22 mouse cellular contexts compared by ENCODE assay signal in the genomic region with DNA sequence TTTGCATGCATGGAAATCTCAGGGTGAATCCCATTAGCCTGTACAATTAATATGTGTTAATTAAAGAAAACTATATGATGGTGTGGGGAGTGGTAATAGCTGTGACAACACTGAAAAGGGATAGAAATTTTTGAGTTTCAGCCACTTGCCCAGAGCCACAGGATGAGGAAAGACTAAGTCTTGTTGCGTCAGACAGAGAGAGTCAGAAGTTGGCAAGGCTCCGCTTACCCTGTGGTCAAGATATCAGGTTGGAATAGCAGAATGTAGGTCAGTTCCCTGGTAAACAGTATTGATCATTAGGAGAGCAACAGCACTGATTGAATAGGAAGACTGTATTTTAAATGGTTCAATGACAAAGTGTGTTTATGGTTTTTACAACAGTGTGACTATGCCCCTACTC. TPM values are rescaled to one million over a fixed set of nuclear protein-coding genes. Genes with fewer than 3 reads are reported as not detected.
A peak's percentile ranks its signal among the peaks of the same experiment; 100 is the strongest.
DNase-seq lines count a peak whose midpoint lies in the region; ATAC-seq lines count a peak whose summit lies in the region.
"Had no signal": no experiment of that assay in that cellular context is flagged by ENCODE, and none has a peak within 500 bp of the region (broad histone marks: within the 10 kb centered on the region; RNA-seq: fewer than 3 reads in every experiment).

No protein-coding gene starts in this region.

- ATAC-seq in granulocyte monocyte progenitor cell, adult 5-6 weeks (replicated peaks; ENCODE audit: poor library complexity, severe bottlenecking), result peak; percentile 40; the same call in 1 of the 2 replicates
- ATAC-seq: forebrain, embryonic 15.5 days; inflammation-experienced regulatory T-cells, adult 6 months had no signal

- peak; percentile 33 for DNase-seq in adrenal gland, postnatal 10 days
- no peak for DNase-seq in adrenal gland, adult 8-10 months
- DNase-seq in 3T3-L1 (ENCODE audit: low read depth, low spot score) (peak; percentile 60), adipocyte (ENCODE audit: low spot score) (peak; percentile 81)
- no peak for DNase-seq in embryo, embryonic 9.5 days (ENCODE audit: extremely low spot score)
- DNase-seq in cerebellum, postnatal 14 days, result no peak
- no peak for DNase-seq in ovary, postnatal 36 days (ENCODE audit: low spot score)
- DNase-seq: cerebellum, adult 18-20 months; cerebellum, postnatal 10 days; gastrocnemius, postnatal 25 days; heart, postnatal 10 days; kidney, adult 11 months; kidney, postnatal 25 days; liver, embryonic 13.5 days; lung, embryonic 14.5 days; lung, postnatal 14 days; retina, postnatal 1 day; right cerebral cortex, postnatal 14 days had no signal

RNA-seq across cellular contexts. Expression of gene Abca8b, which starts 42.1 kb away (rescaled TPM):
- 10 to 100 TPM; 11.9 to 14.2 TPM for total RNA-seq in adrenal gland, postnatal 10 days (2021)
- total RNA-seq in adrenal gland, adult 8-10 months (2022), result 10 to 100 TPM in 2 of 4 experiments, 1 to 10 TPM in 2; 7.6 to 19.8 (median 11.6) TPM
- total RNA-seq in granulocyte monocyte progenitor cell, adult 5-6 weeks (2014; fragmentation: Nextera tagmentation), result 0.30 TPM in 1 of 2 replicates, not detected in the other
- total RNA-seq in granulocyte monocyte progenitor cell, adult 5-6 weeks (2017), result 0.15 and 0.22 TPM in 2 replicates
- total RNA-seq: hematopoietic stem cell, adult 5-6 weeks had no signal

RNA-seq across cellular contexts. Expression of gene Abca8a, which starts 58.0 kb away (rescaled TPM):
- total RNA-seq in adrenal gland, postnatal 10 days (2021), result 10 to 100 TPM; 40.4 to 43.0 TPM
- total RNA-seq in adrenal gland, adult 8-10 months (2022), result 10 to 100 TPM; 38.8 to 88.2 (median 58.5) TPM
- not detected in 2 replicates for total RNA-seq in granulocyte monocyte progenitor cell, adult 5-6 weeks (2014; fragmentation: Nextera tagmentation)
- total RNA-seq in granulocyte monocyte progenitor cell, adult 5-6 weeks (2017), result not detected in 2 replicates
- total RNA-seq: hematopoietic stem cell, adult 5-6 weeks had no signal

Comparison
In these comparisons a context has a peak if more than half of its experiments do, and no peak if none do; other contexts are left out.
1. DNase-seq: peak in adrenal gland, postnatal 10 days (single experiment), 3T3-L1 (single experiment) and adipocyte (single experiment); none in adrenal gland, adult 8-10 months (single experiment), embryo, embryonic 9.5 days (single experiment), cerebellum, postnatal 14 days (0 of 2) and ovary, postnatal 36 days (single experiment).
2. RNA of gene Abca8b, which starts 42.1 kb away (total RNA-seq): 7.6 to 19.8 TPM in adrenal gland, adult 8-10 months and 11.9 to 14.2 TPM in adrenal gland, postnatal 10 days; 0.15 to 0.30 TPM in granulocyte monocyte progenitor cell, adult 5-6 weeks; every median in the first group is over 4 times any median in the second.
3. RNA of gene Abca8a, which starts 58.0 kb away (total RNA-seq): 38.8 to 88.2 TPM in adrenal gland, adult 8-10 months and 40.4 to 43.0 TPM in adrenal gland, postnatal 10 days; not detected in granulocyte monocyte progenitor cell, adult 5-6 weeks; every median in the first group is over 10 times any median in the second.